Mouse (Mus musculus) retina, postnatal 7 days (tissue): Measurements from ENCODE around the gene Unc93a2.
"Not testable (repeated sequence)": the region's sequence is repeated elsewhere in the genome, so short reads cannot be mapped to it uniquely, and the experiment has no call there.

Experiments used
- DNase-seq: peaks from one replicate; pipeline ENCODE4 v3.0.0-alpha.2; 2012; ENCODE audit warnings: low read depth, low spot score

Gene Unc93a2

DNA sequence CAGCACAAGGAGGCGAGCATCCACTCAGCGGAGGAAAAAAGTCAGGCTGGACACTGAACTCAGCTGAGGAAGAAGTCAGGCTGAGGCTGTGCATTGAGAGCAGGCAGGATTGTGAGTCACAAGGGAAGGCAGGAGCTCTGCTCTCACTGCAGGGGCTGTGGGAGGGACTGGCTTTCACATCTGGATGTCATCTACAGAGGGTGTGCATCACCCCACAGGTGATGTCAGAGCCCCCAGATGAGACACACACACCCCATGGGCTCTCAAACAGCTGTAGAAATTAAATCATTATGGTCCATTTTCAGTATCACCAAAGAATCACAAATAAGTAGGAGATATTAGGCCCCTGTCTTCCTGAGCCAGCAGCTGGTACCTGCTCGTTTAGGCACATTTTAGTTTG, at the start of gene Unc93a2:
TSS of gene Unc93a2 (minus strand) at position 101 of the 400 bp plus-strand sequence.
- not testable (repeated sequence) for DNase-seq

GRCm38 (mm10) chr17:7434121-7434520, 48.9 kb upstream of the Unc93a2 start:
- not testable (repeated sequence) for DNase-seq

DNA sequence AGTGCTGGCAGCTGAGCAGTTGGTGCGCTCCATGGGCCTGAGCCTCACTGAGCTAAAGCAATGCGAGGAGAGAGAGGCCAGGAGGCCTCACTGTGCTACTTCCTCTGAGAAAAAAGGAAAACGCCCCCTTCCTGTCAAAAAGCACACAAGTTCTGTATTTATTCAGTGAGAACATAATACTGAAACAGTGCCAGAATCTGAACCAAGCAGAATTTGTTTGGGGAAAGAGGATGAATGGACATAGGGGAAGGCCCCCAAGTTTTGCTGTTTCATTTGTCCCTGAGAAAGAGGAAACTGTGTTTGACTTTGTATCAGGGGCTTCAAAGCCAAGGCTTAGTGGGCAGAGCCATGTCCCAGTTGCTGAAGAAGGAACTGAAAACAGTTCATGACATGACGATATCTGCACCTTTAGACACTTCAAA, 45.0 kb upstream of the Unc93a2 start:
- DNase-seq: not testable (repeated sequence)

GRCm38 (mm10) chr17:7420191-7420973, 35.1 kb upstream of the Unc93a2 start:
- DNase-seq: not testable (repeated sequence)

GRCm38 (mm10) chr17:7414601-7415310, 29.5 kb upstream of the Unc93a2 start:
- not testable (repeated sequence) for DNase-seq

DNA sequence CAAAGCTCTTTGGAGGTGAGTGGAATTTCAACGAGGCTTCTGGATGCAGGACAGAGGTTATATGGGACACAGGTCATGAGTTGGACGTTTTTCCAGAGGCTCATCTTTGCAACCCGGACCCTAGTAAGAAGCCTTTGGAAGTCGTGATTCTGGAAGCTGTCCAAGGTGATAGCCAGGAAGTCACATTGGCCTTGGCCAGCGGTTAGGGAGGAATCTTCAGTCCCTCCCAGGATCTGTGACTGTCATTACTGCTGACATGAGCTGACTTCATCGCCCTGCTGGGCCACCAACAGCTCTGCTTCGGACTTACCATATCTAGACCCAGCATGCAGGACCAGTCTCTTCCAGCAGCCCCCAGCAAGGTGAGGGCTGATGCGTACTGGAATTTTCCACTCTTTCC, 28.1 kb upstream of the Unc93a2 start:
- DNase-seq: not testable (repeated sequence)

DNA sequence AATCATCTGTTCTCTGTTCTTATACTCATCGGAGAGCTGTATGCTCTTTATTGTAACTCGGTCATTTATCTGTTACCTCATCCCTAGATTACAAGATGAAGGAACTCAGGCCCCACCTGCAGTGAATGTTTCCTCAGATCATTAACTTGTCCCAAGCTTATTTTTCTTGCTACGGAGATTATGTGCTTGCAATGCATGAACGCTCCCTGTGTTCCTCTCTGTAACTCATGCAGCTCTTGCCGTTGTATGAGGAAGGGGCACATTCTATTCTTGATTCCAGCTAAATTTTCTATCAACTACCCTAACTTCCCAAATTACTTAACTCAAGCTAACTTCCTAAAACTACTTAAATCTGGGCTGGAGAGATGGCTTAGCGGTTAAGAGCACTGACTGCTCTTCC, 14.5 kb upstream of the Unc93a2 start:
- DNase-seq: not testable (repeated sequence)

DNA sequence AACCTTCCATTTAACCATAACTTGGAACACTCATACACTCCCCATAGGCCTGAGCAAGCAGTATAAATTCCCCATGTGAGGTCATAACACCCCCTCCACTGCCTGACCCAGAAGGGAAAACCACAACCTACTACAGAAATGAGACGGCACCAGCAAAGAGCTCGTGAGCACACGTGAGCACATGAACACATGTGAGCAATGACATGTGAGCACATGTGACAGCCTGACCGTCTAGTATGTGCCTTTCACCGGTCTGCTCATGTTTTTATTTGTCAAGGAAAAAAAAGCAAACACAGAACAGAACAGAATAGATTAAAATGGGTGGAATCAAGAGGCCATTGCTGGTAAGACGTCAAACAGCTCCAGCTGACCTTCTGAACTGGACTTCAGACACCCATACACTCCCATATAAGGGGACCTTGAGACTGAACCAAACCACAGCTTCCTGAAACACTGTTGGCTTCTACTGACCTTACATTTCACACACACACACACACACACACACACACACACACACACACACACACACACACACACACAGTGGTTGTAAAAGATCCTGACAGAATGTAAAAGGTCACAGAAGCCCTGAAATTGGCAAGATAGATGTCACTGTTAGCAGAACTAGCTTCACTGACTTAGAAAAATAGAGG, 13.1 kb upstream of the Unc93a2 start:
- DNase-seq: not testable (repeated sequence)

DNA sequence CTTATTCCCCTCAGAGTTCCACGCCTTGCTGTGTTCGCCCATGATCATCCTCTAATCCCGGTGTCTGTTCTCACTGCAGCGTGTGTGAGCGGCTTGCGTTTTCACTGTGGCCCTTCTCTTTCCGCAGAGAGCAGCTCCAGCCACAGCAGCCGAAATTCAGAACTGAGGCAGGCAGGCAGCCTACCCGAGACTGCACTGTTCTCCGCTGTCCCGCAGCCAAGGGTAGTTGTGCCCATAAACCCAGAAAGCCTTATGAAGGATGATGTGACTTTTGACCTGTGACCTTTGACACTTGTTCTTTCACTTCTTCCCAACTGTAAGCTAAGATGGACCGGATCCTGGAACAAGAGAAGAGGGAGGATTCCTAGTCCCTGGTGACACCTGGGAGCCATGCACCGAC, 11.8 kb upstream of the Unc93a2 start:
- not testable (repeated sequence) for DNase-seq

- DNase-seq: not testable (repeated sequence)
Measured at GRCm38 (mm10) chr17:7396288-7396687, 11.0 kb upstream of the Unc93a2 start.

DNA sequence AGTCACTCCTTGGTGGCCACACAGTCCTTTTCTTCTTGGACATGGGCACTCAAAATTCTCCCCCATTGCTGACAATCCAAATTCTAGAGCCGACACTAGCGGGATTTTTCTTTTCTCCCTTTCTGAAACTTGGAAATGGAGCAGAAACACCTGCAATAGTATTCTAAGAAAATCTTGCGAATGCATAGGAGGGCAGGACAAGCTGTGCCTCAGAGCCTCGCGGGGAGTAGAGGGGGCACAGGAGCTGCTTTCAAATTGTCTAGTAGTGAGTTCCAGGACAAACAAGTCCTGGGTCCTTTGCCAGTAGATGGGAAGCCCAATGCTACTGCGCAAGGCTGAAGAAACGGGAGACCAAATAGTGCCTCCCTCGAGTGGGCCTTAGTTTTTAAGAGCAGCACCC, 10.4 kb upstream of the Unc93a2 start:
- not testable (repeated sequence) for DNase-seq

DNA sequence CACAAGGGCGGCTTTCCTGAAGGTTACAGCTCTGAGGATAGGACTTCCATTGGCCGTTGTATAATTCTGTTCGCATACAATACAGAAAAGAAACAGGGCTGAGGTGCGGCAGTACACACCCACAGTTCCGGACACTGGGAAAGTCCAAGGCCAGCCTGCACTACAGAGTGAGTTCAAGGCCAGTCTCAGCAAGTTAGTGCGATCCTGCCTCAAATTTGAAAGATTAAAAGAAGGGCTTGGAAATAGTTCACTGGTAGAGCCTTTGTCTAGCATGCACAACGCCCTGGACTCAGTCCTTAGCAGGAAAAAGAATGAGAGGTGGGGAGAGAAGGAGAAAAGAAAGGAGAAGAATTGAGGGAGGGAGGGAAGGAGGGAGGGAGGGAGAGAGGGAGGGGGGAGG, 9.9 kb upstream of the Unc93a2 start:
- DNase-seq: not testable (repeated sequence)

DNA sequence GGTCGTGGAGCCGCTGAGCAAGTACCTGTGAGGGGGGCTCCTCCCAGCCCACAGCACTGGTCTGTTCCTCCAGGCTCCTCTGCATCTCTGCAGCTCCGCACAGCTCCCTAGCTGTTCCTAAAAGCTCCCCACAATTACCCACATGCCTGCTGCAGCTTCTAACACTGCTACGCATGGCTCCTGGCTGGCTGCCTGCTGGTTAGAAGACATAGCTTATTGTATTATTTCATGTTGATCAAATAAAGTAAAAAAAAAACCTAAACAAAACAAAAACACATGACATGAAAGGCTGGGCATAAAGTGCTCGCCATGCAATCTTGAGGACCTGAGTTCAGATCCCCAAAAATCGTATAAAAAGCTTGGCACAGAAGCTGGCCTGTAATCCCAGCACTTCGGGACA, 4.6 kb upstream of the Unc93a2 start:
- not testable (repeated sequence) for DNase-seq

- DNase-seq: not testable (repeated sequence)
Measured at GRCm38 (mm10) chr17:7388958-7389356, 3.7 kb upstream of the Unc93a2 start.

GRCm38 (mm10) chr17:7388341-7388957, 3.2 kb upstream of the Unc93a2 start:
- not testable (repeated sequence) for DNase-seq

DNA sequence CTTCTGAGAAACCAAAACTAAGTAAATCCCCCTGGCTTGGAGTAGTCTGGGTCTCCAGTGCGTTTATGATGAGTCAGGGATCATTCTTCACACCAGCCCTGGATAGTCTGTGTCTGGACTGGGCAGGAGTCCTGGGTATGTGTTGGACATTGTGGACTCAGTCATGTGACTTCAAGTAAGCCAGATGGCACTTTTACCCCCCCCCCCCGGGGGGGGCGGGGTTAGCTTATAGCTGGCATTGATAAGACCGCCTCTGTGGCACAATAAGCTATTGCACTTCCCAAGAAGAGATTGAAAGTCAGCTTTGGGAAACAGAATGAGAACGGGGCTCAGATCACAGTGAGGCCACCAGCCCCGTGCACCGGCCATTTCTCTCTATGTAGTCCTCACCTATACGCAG, 752 bp upstream of the Unc93a2 start:
- DNase-seq: peak; percentile 25

- DNase-seq: not testable (repeated sequence)
Measured at GRCm38 (mm10) chr17:7383167-7384143, 1.8 kb downstream of the Unc93a2 start.

DNA sequence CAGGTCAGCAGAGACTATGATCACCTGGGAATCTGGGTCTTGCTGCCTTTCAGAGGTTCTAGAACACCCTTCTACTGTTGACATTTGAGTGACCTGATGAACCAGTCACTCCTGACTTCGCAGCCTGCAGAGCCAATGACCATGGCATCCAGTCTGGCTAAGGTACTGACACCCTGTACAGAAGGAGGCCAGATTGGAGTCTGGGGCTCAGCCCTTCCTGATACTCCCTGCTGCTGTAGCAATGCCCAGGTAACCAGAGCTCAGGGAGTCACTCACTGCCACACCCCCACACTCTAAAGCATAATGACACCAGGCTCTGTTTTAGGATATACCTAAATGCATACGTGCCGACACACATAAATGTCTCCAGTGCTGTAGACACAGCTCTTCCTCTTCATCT, 2.6 kb downstream of the Unc93a2 start:
- not testable (repeated sequence) for DNase-seq

GRCm38 (mm10) chr17:7377907-7378306, 7.4 kb downstream of the Unc93a2 start:
- not testable (repeated sequence) for DNase-seq

DNA sequence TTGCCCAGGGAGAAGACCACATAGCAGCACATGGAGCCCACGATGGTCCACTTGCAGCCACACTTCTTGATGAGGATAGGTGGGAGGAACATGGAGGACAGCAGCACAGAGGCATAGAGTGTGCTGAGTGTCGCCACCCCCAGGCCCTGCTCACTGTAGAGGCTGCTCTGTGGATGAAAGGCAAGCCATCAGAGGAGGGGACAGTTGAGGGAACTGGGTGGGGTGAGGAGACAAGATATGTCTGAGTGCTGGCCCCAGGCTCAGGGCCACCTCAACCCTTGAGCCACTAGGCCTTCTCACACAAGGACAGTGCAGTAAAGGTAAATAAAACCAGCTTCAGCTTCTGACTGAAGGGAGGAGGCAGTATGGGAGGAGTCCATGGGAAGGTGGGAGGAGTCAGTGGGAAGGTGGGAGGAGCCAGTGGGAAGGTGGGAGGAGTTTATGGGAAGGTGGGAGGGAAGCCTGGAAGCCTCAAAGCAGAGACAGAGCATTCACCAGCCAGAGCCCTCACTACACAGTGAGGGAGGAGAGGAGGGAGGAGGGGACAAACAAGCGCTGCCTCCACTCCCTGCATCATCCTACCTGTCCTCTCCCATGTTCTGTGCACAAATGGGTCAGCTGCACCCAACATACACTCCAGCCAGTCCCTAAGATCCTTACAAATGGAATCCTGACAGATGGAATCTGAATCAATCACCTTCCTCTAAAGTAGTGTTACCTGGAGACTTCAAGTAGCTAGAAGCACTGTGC, 8.1 kb downstream of the Unc93a2 start:
- not testable (repeated sequence) for DNase-seq
